Mouse (Mus musculus) heart, adult 18-20 months (tissue): ENCODE results near the gene Peak1. TPM values are rescaled to one million over a fixed set of nuclear protein-coding genes. Genes with fewer than 3 reads are reported as not detected.

Experiments
- DNase-seq, 2 experiments: peaks; one replicate each; pipeline ENCODE4 v3.0.0; 2021 to 2022; ENCODE audit warnings: mixed read lengths in 1 of 2
- total RNA-seq, 2 experiments: library from RNA; stranded (reverse); gene quantifications; 2 replicates each; pipeline ENCODE4 v1.2.3; 2021

Gene Peak1
- total RNA-seq, 2 experiments from 2014 or later: 34.9 to 35.1 TPM

DNA sequence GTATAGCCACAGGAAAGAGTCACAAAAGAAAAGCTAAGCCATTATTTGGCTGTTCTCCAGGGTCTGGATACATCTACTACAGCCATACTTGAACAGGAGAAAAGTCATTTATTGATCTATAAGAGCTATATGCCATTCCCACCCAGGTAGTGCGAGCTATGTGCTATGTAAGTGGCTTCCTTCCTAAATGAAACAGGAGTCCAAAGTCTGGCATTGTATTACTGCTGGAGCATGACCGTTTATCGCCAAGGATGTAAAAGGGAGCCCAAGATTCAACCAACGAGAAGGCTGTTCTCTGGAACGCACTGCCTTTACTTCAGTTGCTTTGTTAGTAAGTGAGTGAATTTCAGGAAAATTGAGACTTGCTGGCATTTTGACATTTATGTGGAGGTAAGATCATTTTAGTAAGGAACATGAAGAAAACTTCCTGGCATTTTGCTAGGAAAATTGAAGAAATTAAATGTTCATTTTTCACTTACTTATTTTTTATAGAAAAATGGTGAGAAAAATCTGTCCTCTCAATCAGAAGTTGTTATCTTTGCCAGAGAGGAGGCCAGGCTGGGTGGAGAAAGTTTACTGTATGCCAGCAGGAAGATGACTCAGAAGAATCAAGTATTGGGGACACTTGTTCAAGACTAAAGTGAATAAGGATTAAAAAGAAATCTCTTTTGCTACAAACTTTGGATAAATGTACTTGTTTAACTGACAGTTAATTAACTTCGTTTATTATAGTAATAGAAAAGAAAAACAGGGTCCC lies 162.0 kb downstream of the Peak1 start:
- no peak for DNase-seq

- no peak for DNase-seq
These were observed 173.5 kb downstream of the Peak1 start for GRCm38 (mm10) chr9:56244336-56244735.

DNA sequence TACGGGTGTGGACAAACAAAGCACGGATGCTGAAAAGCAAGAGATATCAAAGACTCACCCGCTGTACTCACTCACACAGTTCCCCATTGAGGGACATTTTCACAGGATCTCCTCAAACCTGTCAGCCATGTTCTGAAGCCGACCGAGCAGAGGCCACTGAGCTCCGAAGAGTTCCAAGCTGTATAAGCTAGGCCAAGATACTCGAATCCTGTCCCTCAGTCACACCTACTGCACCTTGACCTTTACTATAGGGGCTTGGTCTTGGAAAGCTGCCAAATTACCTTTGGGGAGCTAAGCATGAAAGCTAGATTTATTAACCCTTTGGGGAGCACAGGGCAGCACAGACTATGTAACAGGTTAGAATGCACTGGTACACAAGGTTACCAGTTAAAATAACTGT lies 174.0 kb downstream of the Peak1 start:
- DNase-seq: no peak

DNA sequence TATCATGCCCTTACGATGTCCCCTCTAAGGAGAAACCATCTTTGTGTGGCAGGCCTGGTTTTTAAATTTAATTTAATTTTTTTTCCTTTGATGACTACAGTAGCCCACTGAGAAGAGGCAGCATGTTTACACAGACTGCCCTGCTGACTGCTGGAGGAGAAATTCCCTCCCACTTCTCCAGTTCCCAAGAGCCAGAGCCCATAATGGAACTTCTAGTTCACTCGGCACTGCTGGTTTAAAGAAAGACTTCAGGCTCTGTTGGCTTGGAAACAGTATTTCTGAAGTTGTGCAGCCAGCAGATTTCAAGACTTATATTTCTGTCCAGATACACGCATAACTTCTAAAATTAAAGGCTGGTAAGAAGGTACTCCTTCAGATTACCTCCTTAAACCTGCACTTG lies 175.2 kb downstream of the Peak1 start:
- no peak for DNase-seq

DNA sequence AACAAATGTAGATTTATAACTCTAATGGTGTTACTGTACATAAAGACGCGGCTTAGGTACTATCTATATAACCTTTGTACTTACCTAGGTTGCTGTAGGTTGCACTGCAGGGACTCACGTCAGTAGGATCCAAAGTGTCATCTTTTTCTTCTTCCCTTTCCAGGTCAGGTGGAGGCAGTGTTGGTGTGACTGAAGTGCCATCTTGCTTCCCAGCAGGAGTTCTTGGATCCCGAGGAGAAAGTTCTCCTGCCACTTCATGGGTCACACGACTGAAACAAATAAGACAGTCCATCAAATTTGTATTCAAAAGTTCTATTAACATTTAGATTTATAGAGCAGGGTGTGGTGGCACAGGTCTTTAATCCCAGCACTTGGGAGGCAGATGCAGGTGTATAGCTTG lies 176.8 kb downstream of the Peak1 start:
- DNase-seq: no peak

DNA sequence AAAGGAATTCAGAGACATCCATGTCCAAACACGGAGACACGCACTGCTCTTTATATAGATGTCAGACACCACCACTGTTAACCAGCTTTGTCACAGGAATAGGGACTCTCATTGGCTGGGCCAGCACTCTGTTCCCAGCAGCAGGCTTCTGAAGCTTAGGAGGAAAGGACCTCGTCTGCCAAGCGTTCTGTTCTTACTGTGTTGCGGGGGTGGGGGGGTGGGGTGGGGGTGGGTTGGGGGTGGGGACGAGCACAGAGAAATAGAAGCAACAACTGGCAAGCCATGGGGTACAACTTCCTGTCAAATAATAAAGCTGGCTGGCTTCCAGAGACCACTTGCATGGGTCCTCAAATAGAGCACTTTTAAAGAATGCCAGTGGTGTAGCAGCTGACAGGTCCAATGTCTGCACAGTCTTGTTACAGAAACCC lies 182.0 kb downstream of the Peak1 start:
- DNase-seq: no peak

DNA sequence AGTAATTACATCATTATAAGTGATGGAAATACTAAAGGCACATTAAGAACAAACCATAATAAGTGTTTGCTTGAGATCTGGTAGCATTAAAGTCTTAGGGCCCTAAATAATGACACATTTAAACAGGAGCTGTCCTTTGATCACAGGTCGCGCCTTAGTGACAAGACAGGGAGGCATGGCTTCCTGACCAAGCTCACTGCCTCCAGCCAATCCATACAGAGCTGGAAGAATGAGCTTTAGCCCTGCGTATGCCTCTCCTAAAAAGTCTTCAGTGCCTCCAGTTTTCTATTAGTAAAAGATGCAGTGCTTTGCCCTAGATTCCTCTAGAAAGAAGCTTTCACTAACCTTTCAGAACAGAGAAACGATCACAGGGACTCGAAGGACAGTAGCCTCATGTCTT lies 182.6 kb downstream of the Peak1 start:
- DNase-seq: no peak

- no peak for DNase-seq
These were observed 183.3 kb downstream of the Peak1 start for GRCm38 (mm10) chr9:56234561-56234960.

- no peak for DNase-seq
These were observed 184.6 kb downstream of the Peak1 start for GRCm38 (mm10) chr9:56233316-56233715.

DNA sequence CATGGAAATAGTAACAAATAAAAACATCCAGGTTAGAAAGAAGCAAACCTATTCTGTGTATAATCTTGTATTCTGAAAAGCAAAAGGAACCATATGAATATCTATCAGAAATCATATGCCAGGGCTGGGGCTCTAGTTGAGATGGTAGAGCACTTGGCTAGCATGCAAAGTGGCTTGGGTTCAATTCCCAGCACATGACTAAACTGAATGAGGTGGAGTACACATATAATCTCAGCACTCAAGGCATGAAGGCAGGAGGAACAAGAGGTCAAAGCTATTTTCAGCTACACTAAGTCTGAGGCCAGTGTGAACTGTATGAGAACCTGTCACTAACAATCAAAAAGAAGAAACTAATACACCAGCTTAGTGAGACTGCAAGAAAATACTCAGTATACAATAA lies 187.0 kb downstream of the Peak1 start:
- DNase-seq: peak; percentile 33 to 39

DNA sequence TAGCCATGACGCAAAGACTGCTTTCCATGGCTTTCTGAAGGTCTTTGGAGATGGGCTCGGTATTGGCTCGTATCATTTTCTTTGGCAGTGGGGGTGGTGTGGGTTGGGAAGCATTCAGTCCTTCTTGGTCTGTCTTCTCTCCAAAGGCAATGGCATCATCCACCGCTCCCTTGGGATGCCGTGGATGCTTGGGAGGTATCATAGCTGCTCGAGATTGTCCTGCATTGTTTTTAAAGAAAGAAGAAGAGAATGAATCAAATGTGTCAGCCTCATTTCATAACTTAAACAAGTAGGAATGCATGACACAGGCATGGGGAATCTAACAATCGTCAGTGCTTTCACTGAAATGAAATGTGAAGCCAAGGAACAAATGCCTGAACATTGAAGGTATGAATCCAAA lies 190.2 kb downstream of the Peak1 start:
- DNase-seq: no peak

DNA sequence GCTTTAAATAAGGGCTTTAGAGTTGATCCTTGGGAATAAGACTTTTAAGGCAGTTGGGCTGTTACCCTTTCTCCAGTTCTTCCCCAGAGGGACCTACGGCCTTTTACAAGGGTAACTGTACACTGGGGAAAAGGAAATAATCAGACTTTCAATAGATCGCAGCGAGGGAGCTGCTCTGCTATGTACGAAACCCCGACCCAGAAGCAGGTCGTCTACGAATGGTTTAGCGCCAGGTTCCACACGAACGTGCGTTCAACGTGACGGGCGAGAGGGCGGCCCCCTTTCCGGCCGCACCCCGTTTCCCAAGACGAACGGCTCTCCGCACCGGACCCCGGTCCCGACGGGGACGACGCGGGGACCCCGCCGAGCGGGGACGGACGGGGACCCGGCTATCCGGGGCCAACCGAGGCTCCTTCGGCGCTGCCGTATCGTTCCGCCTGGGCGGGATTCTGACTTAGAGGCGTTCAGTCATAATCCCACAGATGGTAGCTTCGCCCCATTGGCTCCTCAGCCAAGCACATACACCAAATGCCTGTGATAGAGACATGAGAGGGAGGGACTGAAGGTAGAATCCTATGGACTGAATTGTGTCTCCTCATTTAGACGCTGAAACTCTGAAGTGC lies 194.3 kb downstream of the Peak1 start:
- DNase-seq: peak; percentile 64 to 95

DNA sequence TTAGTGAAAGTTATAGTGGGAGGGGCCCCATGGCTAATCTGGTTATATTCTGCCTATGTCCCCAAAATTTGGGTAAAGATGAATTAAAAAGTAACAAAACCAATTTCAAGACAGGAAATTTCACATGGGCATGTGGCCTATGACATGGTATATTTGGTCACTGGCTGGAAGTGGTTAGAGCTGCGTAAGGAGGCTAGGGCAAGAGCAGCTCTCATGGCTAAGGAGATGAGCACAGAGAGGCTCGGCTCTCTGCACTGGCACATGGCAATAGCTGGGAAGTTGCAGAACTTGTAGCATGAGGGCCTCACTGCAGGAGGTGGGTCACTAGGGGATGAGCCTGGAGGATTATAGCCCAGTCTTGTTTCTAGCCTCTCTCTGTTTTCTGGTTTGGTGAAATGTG lies 199.0 kb downstream of the Peak1 start:
- DNase-seq: no peak

DNA sequence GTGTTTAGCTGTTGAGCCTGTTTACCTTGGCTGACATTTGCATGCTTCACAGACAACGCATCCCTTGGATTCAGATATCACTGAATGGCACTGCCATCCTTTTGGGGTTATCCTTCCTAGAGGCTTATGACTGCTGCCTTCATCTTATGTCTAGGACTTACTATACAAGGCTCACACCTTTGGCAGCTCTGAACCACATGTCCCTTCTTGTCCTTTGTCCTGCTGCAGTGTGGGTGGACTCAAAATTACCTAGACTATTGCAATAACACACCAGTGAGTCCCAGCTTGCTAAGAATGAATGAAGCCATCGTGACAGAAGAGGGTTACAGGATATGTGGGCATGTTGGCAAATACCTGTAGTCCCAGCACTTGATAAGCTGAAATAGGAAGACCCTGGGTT lies 199.8 kb downstream of the Peak1 start:
- no peak for DNase-seq

GRCm38 (mm10) chr9:56217386-56217785 lies 200.5 kb downstream of the Peak1 start:
- peak; percentile 30 to 47 for DNase-seq

DNA sequence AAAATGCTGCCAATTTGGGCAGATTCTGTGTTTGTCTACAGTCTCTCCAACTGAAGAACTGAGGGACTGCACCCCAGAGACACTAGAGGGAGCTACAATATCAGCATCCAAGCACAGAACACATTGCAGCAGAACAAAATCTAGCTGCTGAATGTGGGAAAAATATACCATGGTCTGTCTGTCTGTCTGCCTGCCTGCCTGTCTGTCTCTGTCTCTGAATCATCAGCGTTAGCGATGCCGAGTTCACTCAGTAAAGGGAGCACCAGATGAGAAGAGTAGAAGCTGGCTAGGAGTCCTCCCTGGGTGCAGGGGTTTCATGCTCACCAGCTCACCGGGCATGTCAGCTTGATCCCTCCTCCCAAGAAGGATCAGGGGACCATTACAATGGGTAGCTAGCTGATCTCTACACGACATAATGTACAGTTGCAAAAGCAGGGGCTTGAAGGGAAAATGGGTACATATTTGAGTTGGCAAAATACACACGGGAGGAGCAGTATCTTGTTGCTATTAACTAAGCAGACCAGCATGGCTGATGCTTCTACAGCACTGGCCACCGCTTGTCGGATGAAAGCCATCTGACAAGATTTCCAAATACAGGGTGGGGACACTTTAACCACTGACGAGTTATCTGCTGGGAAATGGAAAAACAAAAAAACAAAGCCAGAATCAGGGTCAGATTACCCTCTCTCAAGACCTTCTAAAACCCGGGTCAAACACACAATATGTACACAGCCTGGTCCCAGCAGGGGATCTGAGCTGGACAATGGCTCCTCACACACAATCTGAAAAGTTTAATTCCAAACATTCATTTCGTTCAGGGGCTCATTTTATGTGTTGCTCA lies 204.2 kb downstream of the Peak1 start:
- DNase-seq: peak; percentile 75 to 80

DNA sequence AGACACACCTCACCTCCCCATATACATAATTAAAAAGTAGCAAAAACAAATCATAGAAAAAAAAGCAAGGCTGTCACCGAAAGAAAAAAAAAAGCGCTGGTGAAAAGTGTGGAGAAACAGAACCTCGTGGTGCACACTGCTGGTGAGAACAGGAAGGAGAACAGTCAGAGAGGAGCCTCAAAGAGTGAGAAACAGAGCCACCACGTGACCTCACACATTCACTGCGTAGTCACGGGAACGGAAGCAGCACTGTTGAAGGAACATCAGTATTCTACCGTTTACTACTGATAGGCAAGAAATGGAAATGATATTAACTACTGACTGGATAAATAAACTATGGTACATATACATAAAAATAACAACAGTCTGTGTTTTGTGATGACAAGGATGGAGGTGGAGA lies 209.1 kb downstream of the Peak1 start:
- DNase-seq: no peak

GRCm38 (mm10) chr9:56207516-56207915 lies 210.4 kb downstream of the Peak1 start:
- DNase-seq: no peak

DNA sequence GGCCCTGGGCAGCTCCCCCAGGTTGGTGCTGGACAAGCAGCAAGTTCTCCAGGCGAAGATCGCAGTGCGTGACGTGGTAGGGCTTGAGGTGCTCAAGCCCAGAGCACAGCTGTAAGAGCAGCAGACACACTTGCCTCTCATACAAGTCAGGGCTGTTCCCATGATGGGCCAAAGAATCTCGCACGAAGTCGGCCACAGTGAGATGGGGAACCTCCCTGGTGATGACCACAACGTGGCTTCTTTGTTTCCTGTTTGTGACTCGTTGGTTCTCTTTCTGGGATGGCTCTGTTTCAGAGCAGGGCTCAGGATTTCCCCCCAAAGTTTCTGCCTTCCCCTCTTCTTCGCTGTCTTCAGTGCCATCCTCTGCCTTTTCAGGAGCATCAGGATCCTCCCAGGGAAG lies 210.8 kb downstream of the Peak1 start:
- peak in 1 of 2 experiments; percentile 38 for DNase-seq

GRCm38 (mm10) chr9:56205336-56205735 lies 212.5 kb downstream of the Peak1 start:
- peak in 1 of 2 experiments; percentile 16 for DNase-seq

- no peak for DNase-seq
These were observed 213.6 kb downstream of the Peak1 start for GRCm38 (mm10) chr9:56204316-56204715.

- peak; percentile 83 to 92 for DNase-seq
These were observed 217.1 kb downstream of the Peak1 start for GRCm38 (mm10) chr9:56200645-56201314.
